Mouse (Mus musculus) testis, adult 2 months (tissue): ENCODE data around the gene Gm8994.

Source experiments
- CTCF ChIP-seq: fragments of 200-500 bp; IDR thresholded peaks from 2 replicates; pipeline ENCODE4 v1.5.1; 2012; ENCODE audit warnings: low read depth, mild to moderate bottlenecking, inconsistent platforms, low read length, moderate library complexity; ENCODE audit not compliant: control insufficient read depth, insufficient read depth, insufficient replicate concordance
- POLR2A ChIP-seq: fragments of 200-500 bp; IDR thresholded peaks from 2 replicates; pipeline ENCODE4 v1.6.1; 2012; ENCODE audit warnings: low read depth, mild to moderate bottlenecking, inconsistent platforms, low read length, moderate library complexity; ENCODE audit not compliant: control insufficient read depth

GRCm38 (mm10) chr6:136284565-136284964, 42.8 kb upstream of the Gm8994 start:
- TF ChIP-seq CTCF (no peak), POLR2A (no peak)
